Mouse (Mus musculus) liver, embryonic 13.5 days (tissue): ENCODE measurements at regions not wholly inside any gene's neighbourhood (a gene's known extent, or its start where the extent isn't known, plus 50 kb on each side); places are given as distances from the start of the nearest gene placed in this dataset.

Experiments
- ATAC-seq: fragments of 200-750 bp; cut with Nextera tagmentation; 2 replicates; pipeline ENCODE4 v1.8.0; 2017; ENCODE audit warnings: low read depth, mild to moderate bottlenecking, moderate number of reproducible peaks, moderate library complexity
- DNase-seq: peaks from one replicate; pipeline ENCODE4 v3.0.0; 2022
- H3K27ac ChIP-seq: fragments of 300-500 bp; sonication (generic); 2 replicates; pipeline ENCODE4 v1.5.1; 2015; ENCODE audit warnings: moderate library complexity, mild to moderate bottlenecking, inconsistent platforms
- H3K27me3 ChIP-seq: fragments of 300-500 bp; sonication (generic); 2 replicates; pipeline ENCODE4 v1.6.1; 2015; ENCODE audit warnings: mild to moderate bottlenecking, inconsistent platforms
- H3K36me3 ChIP-seq: fragments of 300-500 bp; sonication (generic); 2 replicates; pipeline ENCODE4 v1.6.1; 2015; ENCODE audit warnings: mild to moderate bottlenecking, inconsistent platforms
- H3K4me1 ChIP-seq: fragments of 300-500 bp; sonication (generic); replicated peaks from 2 replicates; pipeline ENCODE4 v1.6.1; 2015; ENCODE audit warnings: inconsistent platforms
- H3K4me2 ChIP-seq: fragments of 300-500 bp; sonication (generic); 2 replicates; pipeline ENCODE4 v1.6.1; 2015; ENCODE audit warnings: inconsistent platforms, mild to moderate bottlenecking, moderate library complexity
- H3K4me3 ChIP-seq: fragments of 300-500 bp; sonication (generic); replicated peaks from 2 replicates; pipeline ENCODE4 v1.5.1; 2015; ENCODE audit warnings: mild to moderate bottlenecking, inconsistent platforms
- H3K9ac ChIP-seq: fragments of 300-500 bp; sonication (generic); 2 replicates; pipeline ENCODE4 v1.6.1; 2015; ENCODE audit warnings: mild to moderate bottlenecking, inconsistent platforms
- H3K9me3 ChIP-seq: fragments of 300-500 bp; sonication (generic); replicated peaks from 2 replicates; pipeline ENCODE4 v1.6.1; 2016; ENCODE audit warnings: inconsistent platforms
- WGBS: fragments of 180-500 bp; shearing (Covaris S2); methylation state at CpG from one replicate; pipeline ENCODE4 v1.1.7; 2015; ENCODE audit not compliant: insufficient replicate concordance; 5-methylcytosine and 5-hydroxymethylcytosine counted together

GRCm38 (mm10) chr9:9606322-9606721 lies 367.4 kb upstream of the Arhgap42 start:
- no peaks in the 10 kb centered on the region for H3K36me3 ChIP-seq
- no peak overlapping the region for H3K27ac ChIP-seq
- DNase-seq (no peak), ATAC-seq (no peak)
- H3K9me3 ChIP-seq, result no peaks in the 10 kb centered on the region
- H3K4me3 ChIP-seq, result no peak overlapping the region
- WGBS, result 67% methylated on average over 1 of the region's 1 CpGs
- no peak overlapping the region for H3K4me2 ChIP-seq
- no peaks in the 10 kb centered on the region for H3K27me3 ChIP-seq
- H3K4me1 ChIP-seq, result no peaks in the 10 kb centered on the region
- no peak overlapping the region for H3K9ac ChIP-seq

- Histone ChIP-seq H3K4me3 (no peak overlapping the region), H3K4me2 (no peak overlapping the region), H3K36me3 (no peaks in the 10 kb centered on the region), H3K4me1 (no peaks in the 10 kb centered on the region), H3K27ac (no peak overlapping the region), H3K9ac (no peak overlapping the region), H3K9me3 (no peaks in the 10 kb centered on the region), H3K27me3 (no peaks in the 10 kb centered on the region)
- ATAC-seq (no peak), DNase-seq (no peak)
Observed at GRCm38 (mm10) chr9:9591263-9591662, 352.4 kb upstream of the Arhgap42 start.

DNA sequence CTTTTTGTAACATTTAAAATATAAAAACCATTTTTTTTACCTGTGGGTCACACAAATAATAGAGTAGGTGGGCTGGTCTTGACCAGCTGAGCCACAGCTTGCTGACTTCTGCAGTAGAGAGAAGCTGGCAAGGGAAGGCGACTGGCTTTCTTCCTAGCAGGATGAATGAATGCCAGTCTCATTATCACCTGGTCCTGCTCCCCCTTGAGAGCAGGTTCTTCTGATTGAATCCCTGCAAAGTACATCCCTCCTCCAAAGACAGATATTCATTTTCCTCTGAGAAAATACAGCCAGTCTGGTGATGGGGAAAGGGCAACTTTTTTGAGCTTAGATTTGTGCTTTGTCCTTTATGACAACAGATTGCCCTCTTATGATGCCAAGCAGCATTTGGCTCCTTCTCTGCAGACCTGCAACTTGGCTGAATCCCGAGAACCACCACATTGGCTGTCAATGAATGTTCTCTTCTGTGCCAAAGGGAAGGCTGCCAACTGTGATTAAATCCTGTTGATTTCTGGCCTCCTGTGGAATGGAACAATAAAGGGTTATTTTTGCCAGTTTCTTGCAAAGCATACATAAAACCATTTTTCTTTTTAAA lies 344.2 kb upstream of the Arhgap42 start:
- 46% methylated on average over 2 of the region's 2 CpGs for WGBS
- Histone ChIP-seq H3K36me3 (no peaks in the 10 kb centered on the region), H3K9ac (no peak overlapping the region), H3K4me3 (no peak overlapping the region), H3K27ac (no peak overlapping the region), H3K9me3 (no peaks in the 10 kb centered on the region), H3K4me2 (no peak overlapping the region), H3K27me3 (no peaks in the 10 kb centered on the region), H3K4me1 (no peaks in the 10 kb centered on the region)
- ATAC-seq (no peak), DNase-seq (no peak)

DNA sequence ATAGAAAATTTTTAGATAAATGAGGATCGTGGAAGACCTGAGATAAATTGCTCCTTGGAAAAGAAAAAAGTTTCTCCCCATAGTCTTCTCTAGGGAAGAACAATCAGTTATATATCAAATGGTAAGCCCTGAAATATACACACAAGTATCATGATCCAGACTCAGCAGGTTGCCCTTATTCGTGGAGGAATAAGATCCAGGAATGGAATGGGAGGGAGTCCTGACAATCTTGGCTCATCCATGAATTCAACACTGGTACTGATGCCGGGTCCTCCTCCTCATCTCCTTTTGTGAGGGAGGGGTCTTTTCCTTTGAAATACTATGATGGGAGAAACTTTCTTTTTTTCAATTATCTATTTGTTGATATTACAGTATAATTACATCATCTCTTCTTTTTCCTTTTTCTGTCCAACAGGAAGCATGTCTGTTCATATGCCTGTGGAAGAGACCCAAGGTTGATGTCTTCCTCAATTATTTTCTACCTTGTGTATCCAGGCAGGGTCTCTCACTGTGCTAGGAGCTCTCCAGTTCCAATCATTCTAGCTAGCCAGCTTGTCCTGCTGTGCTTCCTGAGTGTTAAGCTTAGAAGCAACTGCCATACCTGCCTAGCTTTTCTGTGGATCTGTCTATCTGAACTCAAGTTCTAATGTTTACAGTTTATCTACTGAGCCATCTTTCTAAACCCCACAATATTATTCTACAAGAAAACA lies 343.6 kb upstream of the Arhgap42 start:
- no peak overlapping the region for H3K4me3 ChIP-seq
- DNase-seq (no peak), ATAC-seq (no peak)
- no peaks in the 10 kb centered on the region for H3K4me1 ChIP-seq
- H3K9ac ChIP-seq, result no peak overlapping the region
- H3K27ac ChIP-seq, result no peak overlapping the region
- no peaks in the 10 kb centered on the region for H3K36me3 ChIP-seq
- no peaks in the 10 kb centered on the region for H3K27me3 ChIP-seq
- no peaks in the 10 kb centered on the region for H3K9me3 ChIP-seq
- no peak overlapping the region for H3K4me2 ChIP-seq
- WGBS, result 62% methylated on average over 3 of the region's 3 CpGs

GRCm38 (mm10) chr9:9568040-9568649 lies 329.2 kb upstream of the Arhgap42 start:
- WGBS, result 72% methylated on average over 5 of the region's 5 CpGs
- no peak overlapping the region for H3K4me2 ChIP-seq
- DNase-seq, result no peak
- no peak overlapping the region for H3K27ac ChIP-seq
- H3K27me3 ChIP-seq, result no peaks in the 10 kb centered on the region
- H3K9ac ChIP-seq, result no peak overlapping the region
- no peak overlapping the region for H3K4me3 ChIP-seq
- no peak for ATAC-seq
- H3K4me1 ChIP-seq, result no peaks in the 10 kb centered on the region
- no peaks in the 10 kb centered on the region for H3K36me3 ChIP-seq
- H3K9me3 ChIP-seq, result no peaks in the 10 kb centered on the region

- H3K27me3 ChIP-seq, result no peaks in the 10 kb centered on the region
- H3K9me3 ChIP-seq, result no peaks in the 10 kb centered on the region
- ATAC-seq (no peak), DNase-seq (no peak)
- no peak overlapping the region for H3K4me3 ChIP-seq
- no peaks in the 10 kb centered on the region for H3K36me3 ChIP-seq
- no peak overlapping the region for H3K27ac ChIP-seq
- H3K4me2 ChIP-seq, result no peak overlapping the region
- H3K4me1 ChIP-seq, result no peaks in the 10 kb centered on the region
- no peak overlapping the region for H3K9ac ChIP-seq
Observed at GRCm38 (mm10) chr9:9564551-9564950, 325.6 kb upstream of the Arhgap42 start.

DNA sequence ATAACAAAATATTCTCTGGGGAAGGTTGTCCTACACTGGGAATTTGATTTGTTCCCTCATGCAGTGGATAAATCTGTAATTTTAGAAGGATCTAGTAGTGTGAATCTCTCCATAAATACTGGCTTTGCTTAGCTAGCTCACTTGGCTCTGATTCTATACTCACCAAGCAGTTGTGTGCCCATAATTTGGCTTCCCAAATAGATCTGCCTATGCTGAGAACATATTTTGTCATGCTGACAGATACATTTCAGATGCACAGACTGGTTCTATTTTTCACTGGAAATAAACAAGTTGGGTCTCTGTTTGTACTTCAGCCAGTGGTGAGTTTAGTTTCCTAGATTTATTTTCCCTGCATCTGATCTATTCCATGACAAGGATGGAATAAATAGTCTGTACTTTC lies 309.8 kb upstream of the Arhgap42 start:
- Histone ChIP-seq H3K27me3 (no peaks in the 10 kb centered on the region), H3K9me3 (no peaks in the 10 kb centered on the region), H3K4me3 (no peak overlapping the region), H3K4me1 (no peaks in the 10 kb centered on the region), H3K36me3 (no peaks in the 10 kb centered on the region), H3K9ac (no peak overlapping the region), H3K27ac (no peak overlapping the region), H3K4me2 (no peak overlapping the region)
- DNase-seq, result no peak
- no peak for ATAC-seq

GRCm38 (mm10) chr9:9547570-9547969 lies 308.7 kb upstream of the Arhgap42 start:
- Histone ChIP-seq H3K9me3 (no peaks in the 10 kb centered on the region), H3K36me3 (no peaks in the 10 kb centered on the region), H3K4me1 (no peaks in the 10 kb centered on the region), H3K9ac (no peak overlapping the region), H3K4me3 (no peak overlapping the region), H3K27ac (no peak overlapping the region), H3K27me3 (no peaks in the 10 kb centered on the region), H3K4me2 (no peak overlapping the region)
- WGBS, result 64% methylated on average over 3 of the region's 3 CpGs
- no peak for ATAC-seq
- no peak for DNase-seq

GRCm38 (mm10) chr9:9547121-9547520 lies 308.2 kb upstream of the Arhgap42 start:
- no peak overlapping the region for H3K4me2 ChIP-seq
- WGBS, result 59% methylated on average over 2 of the region's 2 CpGs
- no peaks in the 10 kb centered on the region for H3K27me3 ChIP-seq
- no peak overlapping the region for H3K27ac ChIP-seq
- no peaks in the 10 kb centered on the region for H3K9me3 ChIP-seq
- no peaks in the 10 kb centered on the region for H3K36me3 ChIP-seq
- no peak overlapping the region for H3K4me3 ChIP-seq
- DNase-seq, result no peak
- ATAC-seq, result no peak
- H3K9ac ChIP-seq, result no peak overlapping the region
- H3K4me1 ChIP-seq, result no peaks in the 10 kb centered on the region

DNA sequence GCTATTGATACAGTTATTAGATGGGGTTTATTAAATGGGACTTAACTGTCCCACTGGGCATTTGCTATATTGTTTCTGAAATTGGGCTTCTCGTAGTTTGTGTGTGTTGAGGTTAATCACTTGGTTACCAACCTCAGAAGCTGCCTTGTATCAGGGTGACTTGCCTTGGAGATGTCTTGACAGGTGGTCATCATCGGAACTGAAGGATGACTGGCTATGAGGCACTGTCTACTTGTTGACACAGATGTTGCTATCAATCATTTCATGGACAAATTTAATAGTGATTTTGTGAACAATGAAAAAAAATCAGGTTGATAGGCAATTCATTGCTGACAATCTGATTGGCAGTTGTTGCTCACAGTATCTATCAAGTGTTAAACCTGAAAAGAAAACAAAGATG lies 261.4 kb upstream of the Arhgap42 start:
- no peak overlapping the region for H3K4me2 ChIP-seq
- no peak overlapping the region for H3K9ac ChIP-seq
- H3K27me3 ChIP-seq, result no peaks in the 10 kb centered on the region
- no peaks in the 10 kb centered on the region for H3K36me3 ChIP-seq
- WGBS, result 59% methylated on average over 2 of the region's 2 CpGs
- no peaks in the 10 kb centered on the region for H3K4me1 ChIP-seq
- DNase-seq, result no peak
- no peak for ATAC-seq
- no peak overlapping the region for H3K27ac ChIP-seq
- H3K9me3 ChIP-seq, result no peaks in the 10 kb centered on the region
- H3K4me3 ChIP-seq, result no peak overlapping the region

- 61% methylated on average over 3 of the region's 3 CpGs for WGBS
- Histone ChIP-seq H3K9ac (no peak overlapping the region), H3K27me3 (no peaks in the 10 kb centered on the region), H3K4me2 (no peak overlapping the region), H3K9me3 (no peaks in the 10 kb centered on the region), H3K4me3 (no peak overlapping the region), H3K36me3 (no peaks in the 10 kb centered on the region), H3K27ac (no peak overlapping the region), H3K4me1 (no peaks in the 10 kb centered on the region)
- ATAC-seq, result no peak
- DNase-seq, result no peak
Observed at GRCm38 (mm10) chr9:9493594-9494182, 254.8 kb upstream of the Arhgap42 start.

- Histone ChIP-seq H3K27ac (no peak overlapping the region), H3K4me1 (no peaks in the 10 kb centered on the region), H3K9me3 (no peaks in the 10 kb centered on the region), H3K4me2 (no peak overlapping the region), H3K9ac (no peak overlapping the region), H3K27me3 (no peaks in the 10 kb centered on the region), H3K4me3 (no peak overlapping the region), H3K36me3 (no peaks in the 10 kb centered on the region)
- ATAC-seq, result no peak
- DNase-seq, result no peak
Observed at GRCm38 (mm10) chr9:9477145-9477544, 238.2 kb upstream of the Arhgap42 start.
